Mouse (Mus musculus) gastrocnemius, postnatal 4 days (tissue): ENCODE measurements around the gene Olfr710. TPM values are rescaled to one million over a fixed set of nuclear protein-coding genes. Genes with fewer than 3 reads are reported as not detected.
"Not testable (repeated sequence)": the region's sequence is repeated elsewhere in the genome, so short reads cannot be mapped to it uniquely, and the experiment has no call there.

Experiments used
- DNase-seq, 2 experiments: peaks; one replicate each; pipeline ENCODE4 v3.0.0; 2021 to 2022; ENCODE audit warnings: low spot score in 2 of 2, mixed read lengths in 2 of 2
- long read RNA-seq, 2 experiments: library from polyadenylated mRNA; stranded (forward); transcript quantifications; one replicate each; pipeline ENCODE4 v2.0.0; 2021
- total RNA-seq, 2 experiments: library from RNA; stranded (reverse); gene quantifications; 2 replicates each; pipeline ENCODE4 v1.2.3; 2021

The Olfr710 gene
- not detected for total RNA-seq
- long read RNA-seq, experiment 1 = 0 reads
- long read RNA-seq, experiment 2 = 0 reads

DNA sequence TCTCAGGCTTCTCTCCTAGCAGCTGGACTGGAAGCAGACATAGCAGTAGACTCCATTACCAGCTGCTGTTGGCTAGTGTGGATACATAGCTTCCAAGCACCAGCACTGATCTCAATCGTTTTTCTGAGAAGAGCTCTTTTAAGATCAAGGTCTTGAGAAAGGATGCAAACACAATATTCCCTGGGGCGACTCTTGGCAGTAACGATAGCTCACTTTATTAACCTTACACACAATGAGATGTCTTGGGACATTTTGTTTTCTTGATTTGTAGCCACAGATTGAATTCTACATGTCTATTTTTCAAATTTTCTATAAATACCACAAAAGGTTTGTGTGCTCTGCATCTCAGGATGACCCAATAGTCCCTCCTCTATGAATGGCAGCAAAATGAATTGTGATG lies at the start of gene Olfr710:
Olfr710 (minus strand) TSS at position 101 of the 400 bp plus-strand sequence.
- no peak for DNase-seq

DNA sequence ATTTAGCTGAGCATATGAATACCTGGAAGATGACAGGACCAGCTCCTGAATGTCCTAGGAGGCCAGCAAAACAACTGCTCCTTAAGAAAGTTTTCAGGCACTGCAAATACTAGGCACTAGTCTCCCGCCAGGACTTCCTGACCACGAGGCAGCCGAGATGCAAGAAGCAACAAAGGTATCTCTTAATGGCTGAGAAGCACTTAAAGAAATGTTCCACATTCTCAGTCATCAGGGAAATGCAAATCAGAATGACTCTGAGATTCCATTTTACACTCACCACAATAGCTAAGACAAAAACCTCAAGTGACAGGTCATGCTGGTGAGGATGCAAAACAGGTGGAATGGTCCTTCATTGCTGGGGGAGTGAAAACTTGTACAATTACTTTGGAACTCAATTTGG lies 37.1 kb upstream of the Olfr710 start:
- DNase-seq = no peak

- no peak for DNase-seq
Measured at GRCm38 (mm10) chr7:106975353-106975752, 27.2 kb upstream of the Olfr710 start, which contains the start of gene Olfr711. Gene Olfr711 (minus strand): TSS chr7:106975453.

DNA sequence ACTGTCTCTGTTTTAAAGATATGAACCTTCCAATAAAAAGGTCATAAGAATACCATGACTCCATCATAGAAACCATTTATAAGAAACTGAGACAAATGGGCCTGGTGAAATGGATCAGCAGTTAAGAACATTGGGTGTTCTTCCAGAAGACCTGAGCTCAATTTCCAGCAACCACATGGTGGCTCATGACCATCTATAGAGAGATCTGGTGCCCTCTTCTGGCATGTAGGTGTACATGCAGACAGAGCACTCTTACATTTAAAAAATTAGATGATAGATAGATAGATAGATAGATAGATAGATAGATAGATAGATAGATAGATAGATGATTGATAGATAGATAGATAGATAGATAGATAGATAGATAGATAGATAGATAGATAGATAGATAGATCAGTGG lies 19.4 kb upstream of the Olfr710 start:
- not testable (repeated sequence) for DNase-seq

DNA sequence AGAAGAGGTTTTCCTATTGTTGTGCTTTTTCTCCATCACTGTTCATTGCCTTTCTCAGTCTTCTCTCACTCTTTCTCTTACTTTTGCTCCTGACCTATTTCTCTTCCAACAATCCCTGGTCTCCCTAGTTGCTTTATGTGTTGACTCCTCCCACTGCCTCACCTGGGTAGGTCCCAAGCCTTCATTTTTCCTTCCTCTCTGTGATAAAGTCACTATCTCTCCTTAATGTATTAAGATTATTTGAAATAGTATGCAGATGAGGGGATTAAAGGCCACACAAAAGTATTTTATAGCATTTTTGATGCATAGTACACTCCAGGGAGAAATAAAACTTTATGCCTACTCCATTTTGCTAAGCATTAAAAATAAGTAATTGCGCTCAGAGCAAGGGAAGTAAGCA lies 15.7 kb upstream of the Olfr710 start, which contains the start of gene Olfr6:
Olfr6 (minus strand) TSS at position 101 of the 400 bp plus-strand sequence.
- no peak for DNase-seq

GRCm38 (mm10) chr7:106932119-106932518 lies 16.0 kb downstream of the Olfr710 start, which contains the start of gene Olfr709-ps1:
Gene Olfr709-ps1 (minus strand): TSS chr7:106932219.
- DNase-seq = no peak

GRCm38 (mm10) chr7:106920961-106921360 lies 27.2 kb downstream of the Olfr710 start:
- DNase-seq = not testable (repeated sequence)

- no peak for DNase-seq
Measured at GRCm38 (mm10) chr7:106907676-106908075, 40.4 kb downstream of the Olfr710 start, which contains the start of gene Olfr1532-ps1. Gene Olfr1532-ps1 (plus strand): TSS chr7:106908001.

DNA sequence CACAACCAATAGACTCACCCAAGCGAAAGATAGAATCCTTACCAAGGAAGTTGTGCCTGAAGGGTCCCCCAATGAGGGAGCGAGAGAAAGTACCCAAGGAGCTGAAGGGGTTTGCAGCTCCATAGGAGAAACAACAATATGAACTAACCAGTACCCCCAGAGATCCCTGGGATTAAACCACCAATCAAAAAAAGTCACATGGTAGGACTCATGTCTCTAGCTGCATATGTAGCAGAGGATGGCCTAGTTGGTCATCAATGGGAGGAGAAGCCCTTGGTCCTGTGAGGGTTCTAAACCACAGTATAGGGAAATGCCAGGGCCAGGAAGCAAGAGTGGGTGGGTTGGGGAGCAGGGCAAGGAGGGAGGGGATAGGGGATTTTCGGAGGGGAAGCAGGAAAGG lies 47.0 kb downstream of the Olfr710 start, which contains the start of gene Olfr707:
Olfr707 (minus strand) TSS at position 101 of the 400 bp plus-strand sequence.
- DNase-seq = not testable (repeated sequence)

Other genes with a start within 250 kb of the Olfr710 start
- gene Olfr695, start 231.9 kb downstream of the Olfr710 start, total RNA-seq = not detected
- gene Olfr697, start 205.9 kb downstream of the Olfr710 start, total RNA-seq = not detected
- not detected for gene Olfr698, start 192.9 kb downstream of the Olfr710 start, total RNA-seq
- not detected for gene Olfr699, start 155.1 kb downstream of the Olfr710 start, total RNA-seq
- gene Olfr700, start 139.5 kb downstream of the Olfr710 start, total RNA-seq = not detected
- not detected for gene Olfr701, start 134.2 kb downstream of the Olfr710 start, total RNA-seq
- gene Olfr702, start 114.4 kb downstream of the Olfr710 start, total RNA-seq = not detected
- not detected for gene Olfr703, start 105.0 kb downstream of the Olfr710 start, total RNA-seq
- gene Olfr704, start 85.1 kb downstream of the Olfr710 start, total RNA-seq = not detected
- gene Olfr705, start 71.4 kb downstream of the Olfr710 start, total RNA-seq = not detected
- gene Olfr706, start 60.1 kb downstream of the Olfr710 start, total RNA-seq = not detected
- gene Olfr707, start 47.1 kb downstream of the Olfr710 start, total RNA-seq = not detected
- gene Olfr1532-ps1, start 40.3 kb downstream of the Olfr710 start, total RNA-seq = not detected
- not detected for gene Olfr709-ps1, start 16.1 kb downstream of the Olfr710 start, total RNA-seq
- gene Olfr6, start 15.6 kb upstream of the Olfr710 start, total RNA-seq = not detected
- not detected for gene Olfr711, start 27.1 kb upstream of the Olfr710 start, total RNA-seq
- gene Olfr2, start 57.8 kb upstream of the Olfr710 start, total RNA-seq = not detected
- not detected for gene Olfr713, start 82.9 kb upstream of the Olfr710 start, total RNA-seq
- gene Olfr714, start 122.7 kb upstream of the Olfr710 start, total RNA-seq = not detected
- gene Olfr17, start 144.9 kb upstream of the Olfr710 start, total RNA-seq = not detected
- gene Olfr715b, start 162.1 kb upstream of the Olfr710 start, total RNA-seq = not detected
- gene Olfr715, start 182.8 kb upstream of the Olfr710 start, total RNA-seq = not detected
- gene Olfr716, start 190.0 kb upstream of the Olfr710 start, total RNA-seq = not detected
- not detected for gene Nlrp14, start 218.7 kb upstream of the Olfr710 start, total RNA-seq